Mouse (Mus musculus) left cerebral cortex, adult 8-10 months (tissue): ENCODE measurements around the gene Fbln2. TPM values are rescaled to one million over a fixed set of nuclear protein-coding genes. Genes with fewer than 3 reads are reported as not detected.

Experiments
- DNase-seq, 2 experiments: peaks; one replicate each; pipeline ENCODE4 v3.0.0; 2022; ENCODE audit warnings: low spot score in 2 of 2
- total RNA-seq, 4 experiments: library from RNA; stranded (reverse); gene quantifications; 2 replicates each; pipeline ENCODE4 v1.2.4; 2022

Gene Fbln2
- total RNA-seq, 4 experiments from 2014 or later: 6.8 to 8.3 (median 7.3) TPM

- DNase-seq: no peak
Measured at GRCm38 (mm10) chr6:91312491-91312890, 100.2 kb downstream of the Fbln2 start.

Other genes starting within 250 kb of the Fbln2 start
- gene Iqsec1, start 223.8 kb upstream of the Fbln2 start, total RNA-seq: 100 to 1,000 TPM; 334 to 403 (median 359) TPM
- gene Nup210, start 95.6 kb upstream of the Fbln2 start, total RNA-seq: 10 to 100 TPM; 24.6 to 28.2 (median 26.7) TPM
- 100 to 1,000 TPM; 185 to 200 (median 195) TPM for gene Hdac11, start 55.8 kb upstream of the Fbln2 start, total RNA-seq
- gene Wnt7a, start 198.9 kb downstream of the Fbln2 start, total RNA-seq: 10 to 100 TPM; 11.8 to 18.2 (median 15.8) TPM